Mouse (Mus musculus) forebrain, embryonic 13.5 days (tissue): Measurements from ENCODE around the gene Dok5. TPM values are rescaled to one million over a fixed set of nuclear protein-coding genes. Genes with fewer than 3 reads are reported as not detected.

ENCODE experiments used
- ATAC-seq: fragments of 200-750 bp; cut with Nextera tagmentation; 2 replicates; pipeline ENCODE4 v1.8.0; 2017
- H3K27ac ChIP-seq: fragments of 300-500 bp; sonication (generic); 2 replicates; pipeline ENCODE4 v1.5.1; 2015; ENCODE audit warnings: inconsistent platforms, mild to moderate bottlenecking, moderate library complexity
- H3K27me3 ChIP-seq: fragments of 300-500 bp; sonication (generic); 2 replicates; pipeline ENCODE4 v1.6.1; 2015; ENCODE audit warnings: mild to moderate bottlenecking, inconsistent platforms
- H3K36me3 ChIP-seq: fragments of 300-500 bp; sonication (generic); 2 replicates; pipeline ENCODE4 v1.6.1; 2015; ENCODE audit warnings: mild to moderate bottlenecking, inconsistent platforms; ENCODE audit not compliant: poor library complexity, severe bottlenecking
- H3K4me1 ChIP-seq: fragments of 300-500 bp; sonication (generic); 2 replicates; pipeline ENCODE4 v1.6.1; 2015; ENCODE audit warnings: inconsistent platforms
- H3K4me2 ChIP-seq: fragments of 300-500 bp; sonication (generic); 2 replicates; pipeline ENCODE4 v1.6.1; 2015; ENCODE audit warnings: inconsistent platforms, mild to moderate bottlenecking, moderate library complexity
- H3K4me3 ChIP-seq: fragments of 300-500 bp; sonication (generic); 2 replicates; pipeline ENCODE4 v1.5.1; 2015; ENCODE audit warnings: mild to moderate bottlenecking, inconsistent platforms
- H3K9ac ChIP-seq: fragments of 300-500 bp; sonication (generic); 2 replicates; pipeline ENCODE4 v1.6.1; 2015; ENCODE audit warnings: mild to moderate bottlenecking, inconsistent platforms
- H3K9me3 ChIP-seq: fragments of 300-500 bp; sonication (generic); replicated peaks from 2 replicates; pipeline ENCODE4 v1.6.1; 2016; ENCODE audit warnings: inconsistent platforms
- WGBS: fragments of 180-500 bp; shearing (Covaris S2); methylation state at CpG from one replicate; pipeline ENCODE4 v1.1.7; 2015; 5-methylcytosine and 5-hydroxymethylcytosine counted together
- polyA plus RNA-seq: library from polyadenylated mRNA; unstranded; fragments of >200 nt; fragmentation: Nextera tagmentation; extraction: Ambion mirVana; gene quantifications from 2 replicates; pipeline ENCODE4 v1.2.1, GENCODE M21; 2015

The Dok5 gene
- polyA plus RNA-seq, 1 experiment from 2014 or later = 30.5 TPM

GRCm38 (mm10) chr2:170913863-170914262 is 182.3 kb downstream of the Dok5 start:
- H3K9ac ChIP-seq = no peak overlapping the region

GRCm38 (mm10) chr2:170915646-170916045 is 184.0 kb downstream of the Dok5 start:
- no peak overlapping the region for H3K9ac ChIP-seq
- no peak for ATAC-seq
- no peak overlapping the region for H3K27ac ChIP-seq
- H3K9me3 ChIP-seq = no peaks in the 10 kb centered on the region
- 88% methylated on average over 8 of the region's 8 CpGs for WGBS
- H3K4me2 ChIP-seq = no peak overlapping the region
- no peaks in the 10 kb centered on the region for H3K36me3 ChIP-seq
- H3K27me3 ChIP-seq = no peaks in the 10 kb centered on the region
- H3K4me3 ChIP-seq = no peak overlapping the region
- peaks cover 14% of the 10 kb centered on the region for H3K4me1 ChIP-seq

More at GRCm38 (mm10) chr2:170913863-170914262, 182.3 kb downstream of the Dok5 start:
- no peaks in the 10 kb centered on the region for H3K9me3 ChIP-seq
- no peak overlapping the region for H3K4me3 ChIP-seq
- H3K4me1 ChIP-seq = peaks cover 14% of the 10 kb centered on the region
- H3K4me2 ChIP-seq = no peak overlapping the region
- WGBS = 63% methylated on average over 11 of the region's 11 CpGs
- H3K27me3 ChIP-seq = no peaks in the 10 kb centered on the region
- no peak overlapping the region for H3K27ac ChIP-seq
- no peaks in the 10 kb centered on the region for H3K36me3 ChIP-seq
- peak; percentile 73; the same call in 1 of the 2 replicates for ATAC-seq

- peak; percentile 38; the same call in 1 of the 2 replicates for ATAC-seq
- WGBS = 7% methylated on average over 3 of the region's 3 CpGs
- H3K4me1 ChIP-seq = peaks cover 8% of the 10 kb centered on the region
- no peak overlapping the region for H3K9ac ChIP-seq
- no peak overlapping the region for H3K4me3 ChIP-seq
- no peaks in the 10 kb centered on the region for H3K36me3 ChIP-seq
- no peaks in the 10 kb centered on the region for H3K9me3 ChIP-seq
- H3K27ac ChIP-seq = 0 out of 2 replicates have a peak overlapping the region, but pooled peaks have one; percentile 33
- no peak overlapping the region for H3K4me2 ChIP-seq
- no peaks in the 10 kb centered on the region for H3K27me3 ChIP-seq
Observed at GRCm38 (mm10) chr2:170922260-170922659, 190.7 kb downstream of the Dok5 start.

- H3K4me2 ChIP-seq = no peak overlapping the region
- ATAC-seq = no peak
- H3K4me3 ChIP-seq = no peak overlapping the region
- no peaks in the 10 kb centered on the region for H3K9me3 ChIP-seq
- H3K4me1 ChIP-seq = peaks cover 8% of the 10 kb centered on the region
- H3K9ac ChIP-seq = no peak overlapping the region
- no peaks in the 10 kb centered on the region for H3K27me3 ChIP-seq
- H3K36me3 ChIP-seq = no peaks in the 10 kb centered on the region
- no peak overlapping the region for H3K27ac ChIP-seq
- WGBS = 91% methylated on average over 4 of the region's 4 CpGs
Observed at GRCm38 (mm10) chr2:170924131-170924530, 192.5 kb downstream of the Dok5 start.

- no peak for ATAC-seq
- Histone ChIP-seq H3K36me3 (no peaks in the 10 kb centered on the region), H3K9ac (no peak overlapping the region), H3K27me3 (no peaks in the 10 kb centered on the region), H3K9me3 (no peaks in the 10 kb centered on the region), H3K4me1 (peaks cover 8% of the 10 kb centered on the region), H3K27ac (no peak overlapping the region), H3K4me3 (no peak overlapping the region), H3K4me2 (no peak overlapping the region)
- 91% methylated on average over 9 of the region's 9 CpGs for WGBS
Observed at GRCm38 (mm10) chr2:170926237-170926636, 194.6 kb downstream of the Dok5 start.

Other genes starting within 250 kb of the Dok5 start
- gene Pfdn4, start 235.4 kb upstream of the Dok5 start, polyA plus RNA-seq = 134 and 166 TPM in 2 replicates
- 0.13 TPM in 1 of 2 replicates, not detected in the other for gene Cyp24a1, start 234.7 kb upstream of the Dok5 start, polyA plus RNA-seq
- not detected in 2 replicates for gene 4930470P17Rik, start 129.8 kb upstream of the Dok5 start, polyA plus RNA-seq